Mouse (Mus musculus) A20 (cell line): ENCODE results near the gene Alg13.

Source experiments
- DNase-seq: peaks from one replicate; pipeline ENCODE4 v3.0.0-alpha.2; 2011; ENCODE audit warnings: low read depth, low spot score

Gene Alg13

DNA sequence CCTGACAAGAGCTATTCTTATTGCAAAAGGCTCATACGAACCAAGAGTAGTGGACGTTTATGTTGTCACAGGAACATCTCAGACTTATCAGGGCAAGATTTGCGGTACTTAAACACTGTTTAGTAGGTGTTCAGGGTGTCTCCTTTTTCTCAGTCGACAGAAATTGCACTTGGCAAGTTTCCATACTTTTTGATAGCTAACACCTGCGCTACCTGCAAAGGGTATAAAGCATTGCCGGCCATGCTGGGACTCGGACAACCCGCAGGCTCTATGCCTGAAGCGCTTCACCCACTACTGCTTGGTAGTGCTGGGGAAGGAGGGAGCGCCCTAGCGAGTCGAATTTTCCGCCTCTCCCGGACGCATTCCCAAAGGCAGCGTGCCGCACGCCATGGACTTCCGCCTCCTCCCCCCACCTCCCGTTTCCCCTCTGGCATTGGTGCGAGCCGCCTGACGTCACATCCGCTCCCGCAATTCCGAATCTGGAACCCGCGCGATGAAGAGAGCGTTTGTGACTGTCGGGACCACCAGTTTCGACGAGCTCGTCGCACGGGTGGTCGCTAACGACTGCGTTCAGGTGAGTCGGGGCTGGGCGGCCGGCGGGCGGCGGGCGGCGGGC is at the start of gene Alg13:
Gene Alg13 (plus strand): TSS at position 257 of the 616 bp plus-strand sequence.
- peak; percentile 75 for DNase-seq

DNA sequence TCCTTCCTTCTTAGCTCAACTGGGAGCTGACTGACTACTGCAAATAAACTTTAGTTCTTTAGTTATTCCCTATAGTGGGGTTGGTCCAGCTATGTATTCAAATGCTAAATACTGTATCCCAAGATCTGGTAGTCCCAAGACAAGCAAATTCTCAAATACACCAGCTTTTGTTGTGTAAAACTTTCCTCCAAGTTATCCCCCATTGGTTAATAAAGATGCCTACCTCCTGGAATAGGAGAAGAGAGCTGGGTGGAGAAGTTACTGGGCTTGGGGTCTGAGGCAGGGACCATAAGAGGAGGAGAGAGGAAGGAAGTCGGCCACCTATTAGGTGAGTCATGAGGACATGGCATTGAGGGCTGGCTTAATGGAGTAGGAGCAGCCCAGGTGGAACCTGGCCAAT is 49.0 kb upstream of the Alg13 start:
- no peak for DNase-seq

DNA sequence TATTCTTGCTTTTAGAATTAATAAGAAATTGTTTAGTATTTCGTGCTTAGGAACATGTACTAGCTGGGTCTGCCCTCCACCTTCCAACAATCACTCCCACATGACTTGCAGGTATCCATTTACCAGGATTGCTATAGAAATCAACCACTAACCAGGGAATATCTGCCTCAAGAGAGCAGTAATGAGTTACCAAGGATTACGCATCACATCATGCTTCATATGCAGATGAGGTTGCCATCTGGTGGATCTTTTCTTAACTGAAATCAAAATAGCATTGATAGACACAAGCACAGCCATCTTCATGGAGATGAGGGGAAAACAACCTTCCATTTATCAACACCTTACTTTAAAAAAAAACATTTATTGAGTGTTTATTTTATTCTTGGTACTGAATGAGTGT is 16.1 kb upstream of the Alg13 start:
- no peak for DNase-seq

DNA sequence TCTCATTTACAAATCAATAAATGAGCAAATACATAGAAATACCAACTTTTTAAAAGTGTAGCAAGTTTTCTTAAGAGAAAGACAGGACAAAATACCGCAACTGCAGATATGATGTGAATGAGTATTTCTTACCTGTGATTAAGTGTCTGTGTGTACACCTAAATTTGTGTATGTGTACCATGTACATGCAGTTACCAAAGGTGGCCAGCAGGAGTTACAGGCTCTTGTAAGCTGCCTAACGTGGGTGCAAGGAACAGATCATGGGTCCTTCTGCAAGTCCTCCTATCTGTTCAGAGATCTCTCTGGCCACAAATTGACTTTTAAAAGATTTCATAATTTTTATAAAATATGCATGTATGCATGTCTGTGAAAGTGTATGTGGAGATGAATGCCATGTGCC is 11.9 kb upstream of the Alg13 start:
- DNase-seq = no peak

DNA sequence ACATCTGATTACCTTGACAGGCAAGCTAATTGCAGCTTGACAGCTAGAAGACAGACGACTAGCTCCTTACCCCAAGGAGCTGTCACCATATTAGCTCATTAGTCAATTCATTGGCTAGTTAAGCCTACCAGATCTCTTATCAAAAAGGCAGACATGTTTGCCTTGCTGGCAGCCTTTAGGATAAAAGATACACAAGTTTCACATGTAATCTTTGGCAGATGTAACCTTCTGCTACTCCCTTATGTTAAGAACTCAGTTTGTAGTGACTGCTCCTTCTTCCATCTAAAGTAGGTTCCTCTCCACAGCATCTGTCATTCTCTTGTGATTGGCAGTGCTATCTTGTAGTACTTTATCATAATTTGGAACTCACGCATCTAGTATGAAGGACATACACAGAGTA is 3.6 kb upstream of the Alg13 start:
- no peak for DNase-seq

DNA sequence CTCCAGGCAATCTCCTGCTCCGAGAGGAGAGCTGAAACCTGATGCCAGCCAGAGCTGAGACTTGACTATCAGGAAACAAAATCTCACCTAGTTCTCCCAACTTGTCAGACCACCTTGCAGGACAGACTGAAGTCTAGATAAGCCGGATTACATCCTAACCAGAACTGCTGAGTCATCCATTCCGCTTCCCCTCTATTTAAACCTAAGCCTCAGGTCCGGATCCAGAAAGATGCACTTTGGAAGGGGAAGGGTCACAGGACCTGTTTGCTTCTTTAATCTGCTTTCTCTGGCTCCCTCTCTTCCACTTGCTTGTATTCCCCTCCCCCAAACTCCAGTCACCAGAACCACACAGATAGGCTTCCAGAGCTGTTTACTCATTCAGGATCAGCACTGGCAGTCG is 2.6 kb upstream of the Alg13 start:
- DNase-seq = no peak

DNA sequence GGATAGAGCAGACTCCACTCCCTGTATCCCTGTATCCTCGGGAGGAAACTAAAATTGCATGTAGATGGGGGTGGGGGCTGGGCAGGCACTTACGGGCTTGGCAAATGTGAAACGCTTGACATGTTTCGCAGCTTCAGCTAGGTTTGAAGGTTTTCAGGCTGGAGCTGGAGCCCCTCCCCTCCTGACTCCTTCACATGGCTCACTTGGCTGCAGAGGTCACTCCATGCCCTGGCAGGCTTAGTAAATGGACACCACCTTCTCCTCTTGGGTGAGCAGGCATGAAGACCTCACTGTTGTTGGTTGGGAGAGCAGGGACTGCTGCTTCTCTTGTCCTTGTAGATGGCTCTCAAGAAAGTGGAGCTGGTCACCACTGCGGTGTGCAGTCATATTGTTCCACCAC is 1.6 kb upstream of the Alg13 start:
- no peak for DNase-seq

DNA sequence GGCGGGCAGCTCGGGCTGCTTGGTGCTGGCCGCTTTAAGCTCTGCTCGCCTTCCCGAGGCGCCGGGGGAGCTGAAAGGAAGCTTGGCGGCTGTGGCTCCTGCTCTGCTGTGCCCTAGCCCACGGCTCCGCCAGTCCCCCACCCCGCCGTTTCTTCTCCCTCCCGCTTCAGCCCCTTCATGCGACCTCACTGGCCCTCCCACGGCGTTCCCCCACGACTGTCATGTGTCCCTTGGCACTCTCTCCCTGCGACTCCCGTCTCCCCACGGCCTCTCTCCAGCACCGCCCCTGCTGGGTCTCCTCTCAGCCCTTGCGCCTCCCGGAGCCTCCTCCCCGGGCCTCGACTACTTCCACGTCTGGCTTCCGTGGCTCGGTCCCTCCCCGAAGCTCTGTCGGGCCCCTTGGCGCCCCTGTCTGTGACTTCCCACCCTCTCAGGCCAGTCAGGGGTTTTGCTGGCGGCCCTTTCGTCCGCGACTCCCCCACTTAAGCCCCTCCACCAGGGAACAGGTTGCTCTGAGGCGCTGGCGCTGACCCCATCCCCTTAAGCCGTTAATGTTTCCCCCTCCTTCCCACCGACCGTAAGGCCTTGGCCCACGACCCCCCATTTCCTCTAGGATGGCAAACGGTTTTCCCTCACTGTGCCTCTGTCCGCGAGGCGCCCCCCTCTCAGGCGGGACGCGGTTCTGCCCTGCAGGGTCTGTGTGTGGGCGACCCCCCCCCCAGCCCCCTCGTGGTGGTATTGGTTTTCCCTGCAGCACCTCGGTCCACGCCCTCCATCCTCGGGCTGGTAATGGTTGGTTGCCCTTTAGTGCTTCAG is 768 bp downstream of the Alg13 start:
- peak; percentile 46 for DNase-seq

DNA sequence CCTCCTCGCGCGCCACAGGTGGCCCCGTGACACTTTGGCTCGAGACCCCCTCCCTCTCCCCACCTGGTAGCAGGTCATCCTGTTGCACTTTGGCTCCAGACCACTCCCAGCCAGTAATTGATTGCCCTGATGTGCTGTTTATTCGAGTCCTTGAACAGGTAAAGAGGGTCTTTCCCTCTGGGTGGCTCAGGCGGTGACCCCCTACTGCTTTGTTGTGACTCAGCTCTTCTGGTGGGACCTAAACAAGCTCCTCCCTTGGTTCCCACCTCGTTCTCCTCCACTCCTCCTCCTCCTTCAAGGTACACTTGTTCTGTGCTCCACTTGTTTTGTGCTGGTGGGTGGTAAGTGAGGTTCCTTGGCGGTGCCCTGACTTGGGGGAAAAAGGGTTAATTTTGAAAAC is 1.8 kb downstream of the Alg13 start:
- no peak for DNase-seq

DNA sequence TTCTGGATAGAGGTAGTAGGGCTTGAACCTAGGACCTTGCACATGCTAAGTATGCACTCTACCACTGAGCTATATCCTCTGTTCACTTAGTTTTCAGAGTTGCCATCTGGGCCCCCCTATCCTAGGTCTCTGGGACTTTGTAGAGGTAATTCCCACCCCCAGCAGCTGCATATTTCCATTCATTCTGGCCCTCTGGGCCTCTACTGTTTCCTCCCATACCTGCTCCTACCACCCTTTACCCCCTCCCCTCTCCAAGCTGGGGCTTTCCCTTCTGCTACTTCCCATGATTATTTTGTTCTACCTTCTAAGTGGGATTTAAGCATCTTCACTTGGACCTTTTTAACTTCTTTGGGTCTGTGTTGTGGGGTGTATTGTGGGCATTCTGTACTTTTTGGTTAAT is 7.8 kb downstream of the Alg13 start:
- DNase-seq = no peak

DNA sequence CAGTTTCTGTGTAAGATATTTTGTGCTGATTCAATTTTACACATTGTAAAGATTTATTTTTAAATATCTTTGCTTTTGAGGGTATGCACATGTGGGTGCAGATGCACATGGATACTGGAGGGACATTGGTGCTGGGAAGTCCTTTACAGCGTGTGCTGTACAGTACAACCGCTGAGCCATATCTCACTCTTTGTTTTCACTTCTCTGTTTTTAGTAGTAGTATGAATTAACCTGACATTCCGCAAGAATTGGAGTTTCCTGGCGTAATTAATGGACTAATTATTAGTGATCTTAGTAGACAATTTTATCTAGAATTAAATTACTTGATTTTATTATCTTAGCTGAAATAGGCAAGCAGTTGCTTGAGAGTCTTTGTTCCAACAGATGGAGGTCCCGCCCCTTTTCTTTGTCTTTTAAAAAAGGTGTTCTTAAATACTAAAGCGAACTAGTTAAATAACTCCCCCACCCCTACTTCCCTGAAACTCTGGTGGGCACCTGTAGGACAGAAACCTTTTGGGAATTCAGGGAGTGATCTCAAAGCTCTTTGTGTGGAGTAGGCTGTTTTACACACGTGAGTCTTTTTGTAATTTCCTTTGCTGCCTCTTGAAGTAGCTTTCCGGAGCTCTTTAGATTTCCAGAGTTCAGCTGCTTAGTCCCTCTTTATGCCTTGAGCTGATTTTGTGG is 17.9 kb downstream of the Alg13 start:
- DNase-seq = no peak

DNA sequence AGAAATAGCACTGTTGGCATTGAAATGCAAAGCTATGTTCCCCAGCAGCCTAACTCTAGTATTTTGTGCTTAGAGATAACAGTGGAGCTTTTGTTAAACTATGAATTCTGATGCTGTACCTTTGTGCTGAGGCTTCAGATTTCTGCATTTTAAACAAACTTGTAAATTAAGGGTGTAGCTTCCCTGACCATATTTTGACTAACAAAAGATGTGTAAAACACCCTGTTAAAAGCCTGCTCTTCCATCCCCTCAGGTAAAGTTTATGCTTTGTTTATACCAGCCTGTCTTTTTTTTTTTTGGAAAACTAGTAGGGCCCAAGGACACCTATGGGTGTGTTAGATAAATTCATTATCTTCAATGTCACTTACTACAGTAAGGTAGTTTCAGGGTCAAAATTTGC is 20.3 kb downstream of the Alg13 start:
- DNase-seq = no peak

DNA sequence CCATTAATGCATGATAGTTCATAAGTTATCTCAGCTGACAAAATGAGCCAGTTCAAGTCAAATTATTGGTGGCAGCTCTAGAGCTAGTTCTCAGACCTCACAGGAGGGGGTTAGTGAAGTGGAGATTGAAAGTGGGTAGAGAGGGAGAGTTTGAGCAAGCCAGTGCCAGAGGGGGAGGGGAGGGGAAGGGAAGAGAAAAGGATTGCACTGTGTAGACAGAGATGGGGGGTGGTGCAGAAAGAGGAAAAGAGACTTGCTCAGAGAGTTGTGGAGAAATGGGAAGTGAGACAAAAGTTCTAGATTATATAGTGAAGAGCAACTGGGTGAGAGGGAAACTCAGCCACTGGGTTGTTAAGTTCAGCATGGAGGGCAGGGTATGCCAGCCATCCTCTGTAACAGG is 20.8 kb downstream of the Alg13 start:
- DNase-seq = peak; percentile 46

DNA sequence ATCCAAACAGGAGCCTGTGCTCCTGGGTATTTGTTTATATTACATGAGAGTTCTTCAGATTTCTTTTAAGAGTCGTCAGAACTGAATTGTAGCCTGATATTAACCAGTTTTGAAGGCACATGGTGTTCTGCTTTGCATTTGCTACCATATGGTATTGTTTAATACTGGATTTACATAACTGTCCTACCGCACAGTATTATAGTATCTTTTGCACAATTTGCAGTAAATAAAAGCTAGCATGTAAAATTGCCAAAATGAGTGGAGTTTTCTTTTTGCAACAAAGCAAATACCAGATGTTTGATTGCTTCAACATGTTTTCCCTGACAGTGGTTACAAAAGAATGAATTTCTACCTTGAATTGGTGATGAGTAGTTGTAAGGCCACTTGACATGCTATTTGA is 56.6 kb downstream of the Alg13 start:
- no peak for DNase-seq

DNA sequence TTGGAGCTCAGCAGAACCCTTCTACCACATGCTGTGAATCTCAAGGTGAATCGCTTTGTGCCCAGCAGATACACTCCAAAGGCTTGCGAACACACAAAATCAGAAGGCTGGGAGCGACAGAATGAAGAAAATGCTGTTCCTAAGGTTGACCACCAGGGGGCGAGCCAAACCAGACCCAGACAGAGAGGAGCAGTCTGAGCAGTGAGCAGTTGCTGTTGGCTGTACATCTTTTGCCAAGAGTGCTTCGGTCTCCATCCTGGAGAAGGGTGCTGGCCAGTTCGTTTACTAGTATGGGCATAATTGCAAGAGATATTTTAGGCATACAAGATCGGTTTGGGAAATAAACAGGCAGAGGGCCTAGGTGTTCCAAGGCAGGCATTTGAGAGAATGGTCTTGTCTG is 85.9 kb downstream of the Alg13 start:
- peak; percentile 37 for DNase-seq

DNA sequence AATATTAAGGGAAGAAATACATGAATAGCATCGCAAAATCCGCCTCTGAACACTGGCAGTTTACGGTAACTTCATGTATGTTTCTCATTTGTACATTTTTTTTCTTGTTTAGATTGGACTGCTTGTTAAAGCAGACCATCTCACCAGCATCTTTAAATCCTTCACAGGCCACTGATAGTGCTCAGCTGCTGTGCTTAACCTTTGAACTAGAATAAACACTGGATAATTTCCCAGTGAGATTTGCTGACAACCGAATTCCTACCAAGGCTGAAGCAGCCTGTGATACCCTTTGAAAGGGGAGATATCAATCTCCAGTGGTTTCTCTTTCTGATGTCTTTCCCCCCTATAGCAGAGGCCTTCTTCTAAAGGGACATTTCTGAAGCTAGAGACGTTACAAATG is 90.4 kb downstream of the Alg13 start:
- no peak for DNase-seq

DNA sequence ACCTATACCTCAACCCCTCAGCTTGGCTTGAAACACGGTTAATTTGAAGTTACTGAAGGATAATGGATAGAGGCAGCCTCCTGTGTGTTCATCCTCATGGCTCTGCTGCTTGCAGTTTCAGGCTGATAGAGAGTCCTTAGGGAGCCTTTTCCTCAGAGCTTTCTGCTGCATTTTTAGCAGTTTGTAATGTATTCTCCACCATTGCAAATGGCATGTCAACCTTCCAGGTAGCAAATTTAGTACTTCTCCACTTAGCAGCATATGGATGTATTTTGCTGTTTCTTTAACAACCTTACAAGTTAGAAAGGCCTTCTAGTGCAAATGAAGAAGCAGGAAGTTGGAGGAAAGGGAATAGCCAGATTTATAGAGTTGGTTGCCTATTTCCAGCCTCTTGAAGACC is 102.7 kb downstream of the Alg13 start:
- no peak for DNase-seq

DNA sequence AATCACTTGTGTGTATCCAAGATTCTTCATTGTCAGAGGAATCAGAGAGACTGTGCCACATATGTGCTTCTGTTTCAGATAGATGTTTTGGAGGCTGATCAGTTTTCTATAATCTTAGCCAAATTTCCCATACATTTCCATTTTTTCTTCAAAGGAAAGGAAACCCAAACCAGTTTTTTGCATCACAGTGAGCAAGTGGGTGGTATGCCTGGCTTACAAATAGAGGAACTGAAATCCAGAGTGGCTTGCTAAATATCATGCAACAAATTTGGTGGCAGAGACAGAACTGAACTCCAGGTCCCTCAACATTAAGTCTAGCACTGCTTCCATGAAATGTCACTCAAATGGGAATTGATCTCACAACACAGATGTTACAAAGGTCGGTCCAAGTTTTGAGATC is 103.5 kb downstream of the Alg13 start:
- no peak for DNase-seq

DNA sequence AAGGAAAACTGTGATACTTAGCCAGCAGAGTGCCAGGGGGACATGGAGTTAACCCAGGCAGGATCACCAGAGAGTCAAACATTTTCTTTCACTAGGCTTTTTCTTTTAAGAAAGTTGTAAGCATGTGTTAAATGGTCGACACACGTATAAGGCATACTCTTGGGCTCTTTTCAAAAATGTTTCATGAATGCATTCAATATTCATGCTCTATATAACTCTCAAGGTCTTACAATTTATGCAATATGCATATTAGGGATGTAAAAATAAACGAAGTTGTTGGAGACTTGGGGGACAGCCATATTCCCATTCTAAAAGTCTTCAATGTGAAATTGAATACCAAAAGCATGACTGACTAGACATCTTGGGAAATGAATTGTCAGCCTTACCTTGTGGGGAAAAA is 106.2 kb downstream of the Alg13 start:
- DNase-seq = no peak
